Mouse (Mus musculus): ENCODE results near the gene Kcne3. TPM values are rescaled to one million over a fixed set of nuclear protein-coding genes. Genes with fewer than 3 reads are reported as not detected.

Gene Kcne3
- polyA plus RNA-seq, 1 experiment from 2014 or later = 8.0 TPM

Other genes starting within 250 kb of the Kcne3 start
- gene Rnf169, start 196.1 kb upstream of the Kcne3 start, polyA plus RNA-seq (2014; fragmentation: Nextera tagmentation; extraction: Ambion mirVana) = 4.4 and 4.5 TPM in 2 replicates
- gene Chrdl2, start 170.3 kb upstream of the Kcne3 start, polyA plus RNA-seq (2014; fragmentation: Nextera tagmentation; extraction: Ambion mirVana) = 0.30 TPM in 1 of 2 replicates, not detected in the other
- 31.8 and 35.1 TPM in 2 replicates for gene Pold3, start 54.9 kb upstream of the Kcne3 start, polyA plus RNA-seq (2014; fragmentation: Nextera tagmentation; extraction: Ambion mirVana)
- 14.7 and 18.0 TPM in 2 replicates for gene Lipt2, start 17.2 kb upstream of the Kcne3 start, polyA plus RNA-seq (2014; fragmentation: Nextera tagmentation; extraction: Ambion mirVana)
- 1.7 and 2.1 TPM in 2 replicates for gene Pgm2l1, start 50.9 kb downstream of the Kcne3 start, polyA plus RNA-seq (2014; fragmentation: Nextera tagmentation; extraction: Ambion mirVana)
- gene P4ha3, start 109.0 kb downstream of the Kcne3 start, polyA plus RNA-seq (2014; fragmentation: Nextera tagmentation; extraction: Ambion mirVana) = 13.7 and 15.7 TPM in 2 replicates
- gene C2cd3, start 195.7 kb downstream of the Kcne3 start, polyA plus RNA-seq (2014; fragmentation: Nextera tagmentation; extraction: Ambion mirVana) = 16.7 and 19.3 TPM in 2 replicates
- 54.7 and 57.5 TPM in 2 replicates for gene Ppme1, start 195.8 kb downstream of the Kcne3 start, polyA plus RNA-seq (2014; fragmentation: Nextera tagmentation; extraction: Ambion mirVana)